Mouse (Mus musculus) limb, embryonic 12.5 days (tissue): ENCODE results near the gene Clpsl2. TPM values are rescaled to one million over a fixed set of nuclear protein-coding genes. Genes with fewer than 3 reads are reported as not detected.
A peak's percentile ranks its signal among the peaks of the same experiment; 100 is the strongest.
"Not testable (repeated sequence)": the region's sequence is repeated elsewhere in the genome, so short reads cannot be mapped to it uniquely, and the experiment has no call there.

ENCODE experiments used
- ATAC-seq: fragments of 200-750 bp; cut with Nextera tagmentation; 2 replicates; pipeline ENCODE4 v1.8.0; 2017; ENCODE audit warnings: low read depth, moderate TSS enrichment; ENCODE audit not compliant: insufficient number of reproducible peaks, insufficient read depth, low FRiP score, low TSS enrichment
- H3K27ac ChIP-seq: fragments of 300-500 bp; sonication (generic); 2 replicates; pipeline ENCODE4 v1.5.1; 2016; ENCODE audit warnings: mild to moderate bottlenecking, moderate library complexity
- H3K27me3 ChIP-seq: fragments of 300-500 bp; sonication (generic); 2 replicates; pipeline ENCODE4 v1.6.1; 2016; ENCODE audit warnings: mild to moderate bottlenecking, moderate library complexity
- H3K36me3 ChIP-seq: fragments of 300-500 bp; sonication (generic); 2 replicates; pipeline ENCODE4 v1.6.1; 2016; ENCODE audit warnings: mild to moderate bottlenecking, moderate library complexity
- H3K4me1 ChIP-seq: fragments of 300-500 bp; sonication (generic); replicated peaks from 2 replicates; pipeline ENCODE4 v1.6.1; 2016
- H3K4me2 ChIP-seq: fragments of 300-500 bp; sonication (generic); 2 replicates; pipeline ENCODE4 v1.6.1; 2016; ENCODE audit warnings: mild to moderate bottlenecking, moderate library complexity
- H3K4me3 ChIP-seq: fragments of 300-500 bp; sonication (generic); replicated peaks from 2 replicates; pipeline ENCODE4 v1.5.1; 2016; ENCODE audit warnings: mild to moderate bottlenecking
- H3K9ac ChIP-seq: fragments of 300-500 bp; sonication (generic); replicated peaks from 2 replicates; pipeline ENCODE4 v1.6.1; 2016; ENCODE audit warnings: mild to moderate bottlenecking, moderate library complexity
- H3K9me3 ChIP-seq: fragments of 300-500 bp; sonication (generic); 2 replicates; pipeline ENCODE4 v1.6.1; 2016; ENCODE audit warnings: mild to moderate bottlenecking, moderate library complexity
- WGBS: fragments of 180-500 bp; shearing (Covaris S2); methylation state at CpG from one replicate; pipeline ENCODE4 v1.1.7; 2016; 5-methylcytosine and 5-hydroxymethylcytosine counted together
- polyA plus RNA-seq: library from polyadenylated mRNA; unstranded; fragments of >200 nt; fragmentation: Nextera tagmentation; extraction: Ambion mirVana; gene quantifications from 2 replicates; pipeline ENCODE4 v1.2.1, GENCODE M21; 2016

Clpsl2 gene
- polyA plus RNA-seq, 1 experiment from 2014 or later, result not detected

DNA sequence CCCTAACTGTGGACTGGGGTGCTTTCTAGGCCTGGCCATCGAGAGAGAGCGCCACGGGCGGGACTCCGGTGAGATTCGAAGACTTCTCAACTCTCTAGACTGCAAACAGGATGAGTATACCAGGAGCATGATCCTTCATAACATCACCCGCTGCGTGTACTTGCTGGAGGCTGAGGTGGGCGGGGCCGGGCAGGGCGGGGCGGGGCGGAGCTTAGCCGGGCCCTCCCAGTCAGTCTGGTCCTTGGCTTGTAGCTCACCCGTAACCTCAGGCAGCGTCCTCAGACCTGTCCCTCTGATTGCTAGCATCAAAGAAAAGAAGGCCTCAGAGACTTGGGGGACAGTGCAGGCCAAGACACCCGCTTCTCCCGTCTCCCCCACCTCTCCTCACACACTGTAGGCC lies 17.3 kb upstream of the Clpsl2 start:
- Histone ChIP-seq H3K36me3 (no peaks in the 10 kb centered on the region), H3K4me3 (no peak overlapping the region), H3K9ac (peak overlapping the region; percentile 18; the same call in 1 of the 2 replicates), H3K27me3 (peaks cover 7% of the 10 kb centered on the region; the same call in 1 of the 2 replicates), H3K9me3 (no peaks in the 10 kb centered on the region), H3K27ac (no peak overlapping the region), H3K4me1 (peaks cover 15% of the 10 kb centered on the region), H3K4me2 (peak overlapping the region; percentile 32; the same call in 1 of the 2 replicates)
- WGBS, result 16% methylated on average over 18 of the region's 18 CpGs
- no peak for ATAC-seq

DNA sequence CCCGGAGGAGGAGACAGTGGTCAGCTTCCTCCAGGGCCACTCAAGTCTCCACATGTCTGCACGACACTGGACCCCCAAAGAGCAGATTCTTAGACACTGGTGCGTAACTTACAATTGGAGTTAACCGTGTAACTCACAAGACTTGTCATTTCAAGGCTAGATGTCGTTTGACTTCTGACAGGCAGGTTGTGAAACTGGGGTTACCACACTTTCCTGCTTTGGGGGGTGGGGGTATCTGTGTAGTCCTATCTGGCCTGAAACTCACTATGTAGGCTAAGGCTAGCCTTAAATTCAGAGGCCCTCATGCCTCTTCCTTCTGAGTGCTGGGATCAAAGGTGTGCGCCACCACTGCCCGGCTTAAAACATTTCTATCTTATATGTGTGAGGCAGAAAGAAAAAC lies 16.7 kb upstream of the Clpsl2 start:
- H3K27ac ChIP-seq, result no peak overlapping the region
- H3K4me1 ChIP-seq, result peaks cover 11% of the 10 kb centered on the region
- 0 out of 2 replicates have a peak, but pooled peaks cover under 1% of the 10 kb centered on the region for H3K9me3 ChIP-seq
- H3K36me3 ChIP-seq, result no peaks in the 10 kb centered on the region
- H3K27me3 ChIP-seq, result peaks cover 13% of the 10 kb centered on the region; the same call in 1 of the 2 replicates
- no peak overlapping the region for H3K4me3 ChIP-seq
- WGBS, result 85% methylated on average over 7 of the region's 7 CpGs
- no peak overlapping the region for H3K9ac ChIP-seq
- no peak overlapping the region for H3K4me2 ChIP-seq
- ATAC-seq, result no peak

DNA sequence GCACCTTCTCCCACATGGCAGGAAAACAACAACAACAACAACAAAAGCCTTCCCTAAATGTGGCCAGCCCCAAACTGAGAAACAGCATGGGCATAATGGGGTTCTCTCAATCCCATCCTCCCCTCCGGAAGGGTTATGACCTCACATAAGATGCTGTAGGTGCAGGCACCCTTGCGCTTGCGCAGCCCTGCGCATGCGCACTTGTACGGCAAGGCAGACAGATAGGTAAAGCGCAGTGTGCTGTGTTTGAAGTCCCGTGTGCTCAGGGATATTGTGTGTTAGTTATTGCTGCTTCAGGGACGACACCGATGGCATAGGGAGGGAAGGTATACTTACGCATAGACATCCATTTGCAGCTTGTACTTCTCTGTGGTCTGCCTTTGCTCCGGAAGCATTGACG lies 15.9 kb upstream of the Clpsl2 start:
- Histone ChIP-seq H3K9ac (no peak overlapping the region), H3K4me1 (peaks cover 7% of the 10 kb centered on the region; the same call in 1 of the 2 replicates), H3K9me3 (peaks cover 7% of the 10 kb centered on the region), H3K4me2 (no peak overlapping the region), H3K4me3 (no peak overlapping the region), H3K27ac (no peak overlapping the region), H3K36me3 (no peaks in the 10 kb centered on the region), H3K27me3 (peaks cover 15% of the 10 kb centered on the region; the same call in 1 of the 2 replicates)
- no peak for ATAC-seq
- 92% methylated on average over 13 of the region's 13 CpGs for WGBS

DNA sequence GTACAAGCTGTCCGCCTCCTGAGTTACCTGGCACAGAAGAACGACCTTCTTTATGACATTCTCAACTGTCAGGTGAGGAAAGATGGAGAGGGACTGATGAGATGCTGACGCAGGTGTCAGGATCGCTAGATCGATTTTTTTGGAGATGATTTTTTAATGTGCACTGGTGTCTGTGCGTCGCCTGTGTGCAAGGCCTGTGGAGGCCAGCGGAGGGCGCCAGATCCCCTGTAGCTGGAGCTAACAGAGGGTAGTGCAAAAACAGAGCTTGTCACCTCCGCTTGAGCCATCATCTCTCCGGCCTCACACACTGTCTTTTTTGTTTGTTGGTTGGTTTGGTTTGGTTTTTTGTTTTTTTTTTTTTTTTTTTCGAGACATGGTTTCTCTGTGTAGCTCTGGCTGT lies 11.3 kb upstream of the Clpsl2 start:
- no peak for ATAC-seq
- Histone ChIP-seq H3K27ac (no peak overlapping the region), H3K9ac (no peak overlapping the region), H3K4me2 (no peak overlapping the region), H3K4me1 (no peaks in the 10 kb centered on the region), H3K36me3 (no peaks in the 10 kb centered on the region), H3K4me3 (no peak overlapping the region), H3K9me3 (peaks cover 38% of the 10 kb centered on the region), H3K27me3 (peaks cover 13% of the 10 kb centered on the region; the same call in 1 of the 2 replicates)
- WGBS, result 52% methylated on average over 12 of the region's 12 CpGs

DNA sequence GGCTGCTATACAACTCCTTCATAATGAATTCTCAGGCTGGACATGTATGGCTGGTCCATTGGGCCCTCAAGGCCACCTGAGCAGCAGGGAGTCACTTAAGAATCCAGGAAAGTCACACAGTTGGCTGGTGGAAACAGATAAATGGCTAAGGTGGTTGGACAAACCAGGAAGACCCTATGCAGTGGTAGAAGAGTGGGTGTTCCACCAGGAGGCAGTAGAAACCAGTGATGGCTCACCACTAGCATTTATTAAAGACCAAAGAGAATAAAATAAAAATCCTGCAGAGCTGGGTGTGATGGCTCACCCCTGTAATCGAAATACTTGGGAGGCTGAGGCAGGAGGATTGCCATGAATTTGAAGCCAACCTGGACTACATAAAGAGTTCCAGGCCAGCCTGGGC lies 2.3 kb upstream of the Clpsl2 start:
- Histone ChIP-seq H3K36me3 (no peaks in the 10 kb centered on the region), H3K27me3 (0 out of 2 replicates have a peak, but pooled peaks cover 4% of the 10 kb centered on the region), H3K4me2 (no peak overlapping the region), H3K27ac (no peak overlapping the region), H3K4me3 (no peak overlapping the region), H3K4me1 (no peaks in the 10 kb centered on the region), H3K9me3 (peaks cover under 1% of the 10 kb centered on the region), H3K9ac (no peak overlapping the region)
- ATAC-seq, result no peak
- 92% methylated on average over 1 of the region's 1 CpGs for WGBS

DNA sequence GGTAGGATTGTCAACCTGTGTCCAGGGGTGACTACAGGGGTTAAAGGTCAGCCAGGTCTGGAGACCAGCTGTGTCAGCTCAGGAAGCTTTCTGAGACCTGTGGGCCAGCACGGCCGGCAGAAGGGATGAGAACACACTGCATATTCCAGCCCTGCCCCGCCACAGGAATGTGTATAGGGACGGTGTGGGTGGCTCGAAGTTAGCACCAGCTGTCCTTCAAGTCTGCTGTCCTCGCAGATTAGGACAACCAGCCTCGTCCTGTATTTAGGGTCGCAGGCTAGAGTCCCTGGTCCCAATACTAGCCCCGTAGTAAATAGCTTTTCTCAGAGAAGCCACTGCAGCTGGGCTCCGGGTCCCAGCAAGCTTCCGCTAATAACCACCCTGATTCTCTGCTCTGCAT lies 661 bp upstream of the Clpsl2 start:
- Histone ChIP-seq H3K4me1 (peaks cover 11% of the 10 kb centered on the region), H3K4me2 (no peak overlapping the region), H3K27ac (no peak overlapping the region), H3K36me3 (no peaks in the 10 kb centered on the region), H3K9ac (no peak overlapping the region), H3K4me3 (no peak overlapping the region), H3K27me3 (0 out of 2 replicates have a peak, but pooled peaks cover 4% of the 10 kb centered on the region), H3K9me3 (no peaks in the 10 kb centered on the region)
- WGBS, result 70% methylated on average over 11 of the region's 11 CpGs
- no peak for ATAC-seq

DNA sequence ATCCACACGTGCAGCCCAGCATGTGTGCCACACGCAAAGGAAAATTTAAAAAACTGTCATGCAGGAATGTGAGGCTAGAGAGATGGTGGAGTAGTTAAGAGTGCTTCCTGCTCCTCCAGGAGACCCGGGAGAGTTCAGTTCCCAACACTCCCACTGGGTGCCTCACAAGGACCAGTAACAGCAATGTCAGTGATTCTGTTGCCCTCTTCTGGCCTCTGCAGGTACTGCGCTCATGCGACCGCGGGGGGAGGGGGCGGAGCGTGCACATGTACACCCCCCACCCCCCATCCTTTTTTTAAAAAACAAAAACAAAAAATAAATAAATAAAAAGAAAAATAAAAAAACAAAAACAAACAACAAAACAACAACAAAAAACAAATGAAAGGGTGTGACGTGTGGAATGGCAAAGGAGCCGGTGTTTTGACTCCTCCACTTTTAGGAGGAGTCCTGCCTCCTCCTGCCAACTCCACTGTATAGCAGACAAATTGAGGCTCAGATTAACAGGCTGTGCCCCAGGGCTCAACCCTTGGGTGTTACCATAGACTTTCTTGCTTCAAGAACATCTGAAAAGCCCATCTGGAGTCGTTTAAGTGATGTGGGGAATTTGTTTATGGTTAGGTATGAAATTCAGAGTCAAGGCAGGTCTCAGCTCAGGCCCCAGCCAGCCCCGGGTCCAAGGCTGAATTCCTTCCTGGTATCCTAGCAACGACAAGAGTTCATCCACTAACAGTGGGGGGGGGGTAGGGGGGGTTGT lies 4.0 kb downstream of the Clpsl2 start:
- peak; percentile 66; the same call in 1 of the 2 replicates for ATAC-seq
- Histone ChIP-seq H3K27me3 (0 out of 2 replicates have a peak, but pooled peaks cover 4% of the 10 kb centered on the region), H3K4me1 (peaks cover 34% of the 10 kb centered on the region), H3K27ac (peak overlapping the region; percentile 19; the same call in 1 of the 2 replicates), H3K36me3 (no peaks in the 10 kb centered on the region), H3K4me3 (no peak overlapping the region), H3K9ac (no peak overlapping the region), H3K4me2 (peak overlapping the region; percentile 15; the same call in 1 of the 2 replicates), H3K9me3 (no peaks in the 10 kb centered on the region)
- 2% methylated on average over 14 of the region's 14 CpGs for WGBS

DNA sequence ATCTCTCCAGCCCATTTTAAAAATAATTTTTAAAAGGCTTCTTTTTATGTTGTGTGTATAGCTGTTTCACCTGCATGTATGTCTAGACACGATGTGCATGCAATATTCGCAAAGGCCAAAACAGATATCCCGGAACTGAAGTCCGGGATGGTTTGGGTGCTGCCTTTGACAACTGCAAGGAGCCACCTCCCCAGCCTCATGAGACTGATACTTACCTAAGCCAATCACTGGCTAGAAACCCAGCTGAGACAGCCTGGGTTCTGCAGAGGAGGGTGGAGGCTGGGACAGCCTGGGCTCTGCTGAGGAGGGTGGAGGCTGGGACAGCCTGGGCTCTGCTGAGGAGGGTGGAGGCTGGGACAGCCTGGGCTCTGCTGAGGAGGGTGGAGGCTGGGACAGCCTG lies 4.8 kb downstream of the Clpsl2 start:
- H3K27ac ChIP-seq, H3K9me3 ChIP-seq: not testable (repeated sequence)
- 90% methylated on average over 4 of the region's 4 CpGs for WGBS

DNA sequence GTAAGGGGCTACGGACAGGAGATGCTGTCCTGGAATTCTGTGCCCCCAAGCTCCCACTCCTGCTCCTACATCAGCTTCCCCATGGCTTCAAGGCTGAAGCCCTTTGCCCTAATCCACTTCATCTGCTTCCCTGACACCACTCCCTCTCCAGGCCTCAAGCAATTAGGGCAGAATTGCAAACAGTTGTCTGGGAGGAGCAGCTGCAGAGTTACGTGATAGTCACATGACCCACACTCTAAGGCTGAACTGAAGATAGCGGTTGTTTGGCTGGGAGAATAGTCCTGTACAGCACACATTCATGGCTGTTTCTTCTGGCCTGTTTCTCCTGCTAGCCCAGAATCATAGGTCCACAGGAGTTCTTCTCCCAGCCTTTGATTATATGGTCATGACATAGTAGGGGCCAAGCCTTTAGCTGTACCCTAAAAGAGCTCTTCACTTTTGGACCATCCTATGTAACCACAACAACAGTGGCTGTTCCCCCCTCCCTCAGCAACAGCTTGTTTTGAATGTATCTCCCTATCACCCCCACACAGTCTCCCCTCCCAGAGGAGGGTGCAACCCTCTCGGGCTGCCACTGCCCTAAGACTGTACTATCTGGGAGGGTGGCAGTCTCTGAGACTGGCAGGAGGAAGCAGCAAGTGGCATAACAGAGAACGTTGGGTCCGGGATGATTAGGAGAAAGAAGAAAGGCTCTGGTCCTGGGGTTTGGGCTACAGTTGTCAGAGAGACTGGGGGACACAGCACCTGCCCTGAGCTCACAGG lies 7.6 kb downstream of the Clpsl2 start:
- Histone ChIP-seq H3K9me3 (no peaks in the 10 kb centered on the region), H3K4me2 (no peak overlapping the region), H3K4me1 (peaks cover 43% of the 10 kb centered on the region), H3K27me3 (no peaks in the 10 kb centered on the region), H3K4me3 (no peak overlapping the region), H3K9ac (no peak overlapping the region), H3K36me3 (no peaks in the 10 kb centered on the region), H3K27ac (no peak overlapping the region; the same call in 1 of the 2 replicates)
- no peak for ATAC-seq
- 43% methylated on average over 6 of the region's 6 CpGs for WGBS

More for the DNA sequence above, 4.8 kb downstream of the Clpsl2 start:
- not testable (repeated sequence) for ATAC-seq, H3K4me2 ChIP-seq, H3K27me3 ChIP-seq, H3K36me3 ChIP-seq, H3K4me3 ChIP-seq, H3K9ac ChIP-seq
- H3K4me1 ChIP-seq, result peaks cover 34% of the 10 kb centered on the region

DNA sequence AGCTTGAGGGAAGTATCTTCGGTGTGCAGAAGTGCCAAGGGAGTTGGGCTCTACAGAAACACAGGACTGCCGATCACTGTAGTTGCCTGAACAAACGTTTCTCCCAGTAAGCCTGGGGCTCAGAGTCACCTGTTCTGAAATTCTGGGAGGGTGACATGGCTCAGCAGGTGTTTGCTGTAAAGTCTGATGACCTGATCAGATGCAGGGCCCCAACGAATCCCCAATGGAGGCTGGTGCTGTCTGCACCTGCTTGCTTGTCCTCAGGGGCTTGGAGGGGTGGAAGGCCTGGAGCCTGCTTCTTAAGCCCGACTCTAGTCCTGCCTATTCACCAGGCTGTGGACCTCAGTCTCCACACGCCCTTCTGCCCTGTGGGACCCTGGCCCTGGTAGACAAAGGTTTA lies 8.6 kb downstream of the Clpsl2 start:
- Histone ChIP-seq H3K4me2 (no peak overlapping the region), H3K27ac (no peak overlapping the region; the same call in 1 of the 2 replicates), H3K36me3 (no peaks in the 10 kb centered on the region), H3K4me3 (no peak overlapping the region), H3K4me1 (peaks cover 43% of the 10 kb centered on the region), H3K9me3 (no peaks in the 10 kb centered on the region), H3K9ac (no peak overlapping the region), H3K27me3 (no peaks in the 10 kb centered on the region)
- WGBS, result 61% methylated on average over 6 of the region's 6 CpGs
- ATAC-seq, result no peak

DNA sequence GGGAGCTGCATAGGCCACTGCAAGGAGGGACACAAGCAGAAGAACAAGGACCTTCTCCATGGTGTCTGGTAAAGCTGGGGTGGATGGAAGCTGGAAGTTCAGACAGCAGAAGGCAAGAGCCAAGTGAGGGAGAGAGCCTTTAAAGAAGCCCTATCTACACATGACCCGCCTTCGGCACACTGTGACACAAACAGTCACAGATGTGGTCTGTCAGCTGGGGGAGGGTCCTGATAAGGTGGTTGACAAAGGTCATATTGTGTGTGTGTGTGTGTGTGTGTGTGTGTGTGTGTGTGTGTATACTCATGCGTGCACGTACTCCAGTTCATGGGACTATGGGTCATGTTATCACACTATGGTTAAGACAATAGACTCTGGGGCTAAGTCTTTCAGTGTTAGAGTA lies 11.4 kb downstream of the Clpsl2 start, which contains the start of gene Clps:
TSS of gene Clps (minus strand) at position 169 of the 400 bp plus-strand sequence.
- ATAC-seq, result no peak
- no peak within 1 kb of the TSS for H3K27ac ChIP-seq

More for the DNA sequence above, 11.4 kb downstream of the Clpsl2 start, which contains the start of gene Clps:
- Histone ChIP-seq H3K4me1 (peaks cover 33% of the 10 kb centered on the region), H3K36me3 (no peaks in the 10 kb centered on the region), H3K4me3 (no peak within 1 kb of the TSS), H3K4me2 (no peak within 1 kb of the TSS), H3K9me3 (no peaks in the 10 kb centered on the region), H3K27me3 (no peaks in the 10 kb centered on the region), H3K9ac (no peak within 1 kb of the TSS)
- WGBS, result 93% methylated on average over 4 of the region's 4 CpGs
